Comparison of ENCODE assay signal across 16 mouse cellular contexts in genomic region chr6:94595206-94595605, GRCm38 (mm10).
DNase-seq lines count a peak whose midpoint lies in the region; ATAC-seq and TF ChIP-seq lines count a peak whose summit lies in the region.
"Had no signal": no experiment of that assay in that cellular context is flagged by ENCODE, and none has a peak within 500 bp of the region (broad histone marks: within the 10 kb centered on the region; RNA-seq: fewer than 3 reads in every experiment).

No protein-coding gene starts in this region.

- H3K9ac ChIP-seq in heart, adult 2 months (ENCODE audit: low read depth, low read length) = no peak overlapping the region
- 0 out of 2 replicates have a peak overlapping the region, but pooled peaks have one; percentile 34 for H3K9ac ChIP-seq in kidney, embryonic 14.5 days (ENCODE audit: low read depth, low read length)
- no peak overlapping the region for H3K9ac ChIP-seq in heart, postnatal 0 days (replicated peaks; ENCODE audit: low read depth, low read length)
- H3K9ac ChIP-seq: liver, embryonic 12.5 days; lung, embryonic 14.5 days had no signal

- no peaks in the 10 kb centered on the region for H3K27me3 ChIP-seq in heart, adult 2 months (ENCODE audit: control insufficient read depth, insufficient read depth, low read length)
- H3K27me3 ChIP-seq in kidney, embryonic 14.5 days (ENCODE audit: control insufficient read depth, insufficient read depth, low read length) = no peaks in the 10 kb centered on the region
- no peaks in the 10 kb centered on the region for H3K27me3 ChIP-seq in heart, postnatal 0 days (ENCODE audit: control insufficient read depth, insufficient read depth, low read length)
- H3K27me3 ChIP-seq: liver, embryonic 12.5 days had no signal

- WGBS in heart, adult 2 months = 69% methylated on average over 5 of the region's 5 CpGs
- whole genome bisulfite sequencing in kidney, embryonic 14.5 days = 51% methylated on average over 5 of the region's 5 CpGs
- 28% methylated on average over 5 of the region's 5 CpGs for WGBS in heart, postnatal 0 days

- no peak for TF ChIP-seq CTCF in heart, adult 2 months (IDR thresholded peaks at IDR 0.05)
- TF ChIP-seq CTCF in heart, postnatal 0 days (IDR thresholded peaks at IDR 0.05; ENCODE audit: low read depth) = no peak

- no peak for DNase-seq in heart, adult 2 months
- DNase-seq in heart, adult 8-10 months (ENCODE audit: low spot score) = no peak
- no peak for DNase-seq in kidney, adult 9 months
- peak; percentile 27 for DNase-seq in adipocyte (ENCODE audit: low spot score)
- no peak for DNase-seq in heart, postnatal 0 days (ENCODE audit: low spot score)
- no peak for DNase-seq in frontal cortex, postnatal 25 days (ENCODE audit: low spot score in 2 of 2)
- DNase-seq: B cell, adult 2 months; cerebellum, adult 2 months; kidney, adult 11 months; layer of hippocampus, postnatal 36 days; lung, postnatal 4 days had no signal

- H3K4me1 ChIP-seq in heart, adult 2 months (ENCODE audit: control insufficient read depth, insufficient read depth, low read length) = peaks cover 7% of the 10 kb centered on the region
- H3K4me1 ChIP-seq in kidney, embryonic 14.5 days (ENCODE audit: control insufficient read depth, insufficient read depth, low read length) = peaks cover 36% of the 10 kb centered on the region
- peaks cover 37% of the 10 kb centered on the region for H3K4me1 ChIP-seq in heart, postnatal 0 days (ENCODE audit: control insufficient read depth, insufficient read depth)
- H3K4me1 ChIP-seq: liver, embryonic 12.5 days had no signal

- peak overlapping the region; percentile 24; the same call in 1 of the 2 replicates for H3K27ac ChIP-seq in heart, adult 2 months
- no peak overlapping the region for H3K27ac ChIP-seq in kidney, embryonic 14.5 days (ENCODE audit: low read depth, low read length)
- H3K27ac ChIP-seq in heart, postnatal 0 days (ENCODE audit: low read depth) = peak overlapping the region; percentile 44; the same call in 1 of the 2 replicates
- H3K27ac ChIP-seq: hindbrain, postnatal 0 days; liver, embryonic 12.5 days had no signal

- no peak overlapping the region for H3K4me3 ChIP-seq in heart, adult 2 months
- H3K4me3 ChIP-seq in kidney, embryonic 14.5 days (ENCODE audit: low read length) = no peak overlapping the region
- H3K4me3 ChIP-seq in heart, postnatal 0 days (ENCODE audit: low read depth, low read length) = no peak overlapping the region
- H3K4me3 ChIP-seq: liver, embryonic 12.5 days had no signal

- TF ChIP-seq EP300 in heart, adult 2 months (IDR thresholded peaks at IDR 0.05; ENCODE audit: insufficient read depth, low read depth, low read length) = no peak
- TF ChIP-seq EP300 in heart, postnatal 0 days (IDR thresholded peaks at IDR 0.05; ENCODE audit: low read depth) = no peak

- peaks cover 3% of the 10 kb centered on the region for H3K36me3 ChIP-seq in heart, adult 2 months (ENCODE audit: control insufficient read depth, insufficient read depth, low read length)
- no peaks in the 10 kb centered on the region for H3K36me3 ChIP-seq in kidney, embryonic 14.5 days (ENCODE audit: control insufficient read depth, insufficient read depth, low read length)
- no peaks in the 10 kb centered on the region for H3K36me3 ChIP-seq in heart, postnatal 0 days (replicated peaks; ENCODE audit: control insufficient read depth, insufficient read depth, low read length)
- H3K36me3 ChIP-seq: liver, embryonic 12.5 days had no signal

- intact Hi-C loops in heart, adult 2 months (cut with DNase I) = loop anchor here (5.0 kb wide), 1 partner anchor 372 kb away; no protein-coding TSS in a partner anchor

- ATAC-seq in kidney, embryonic 14.5 days (ENCODE audit: low FRiP score, low TSS enrichment) = no peak
- no peak for ATAC-seq in heart, postnatal 0 days (ENCODE audit: insufficient read depth, low read depth)
- ATAC-seq: hindbrain, postnatal 0 days; liver, embryonic 12.5 days had no signal

- no peaks in the 10 kb centered on the region for H3K79me2 ChIP-seq in heart, adult 2 months (replicated peaks; ENCODE audit: control insufficient read depth, insufficient read depth, low read length)

- H3K9me3 ChIP-seq in kidney, embryonic 14.5 days (ENCODE audit: control insufficient read depth, low read length) = no peaks in the 10 kb centered on the region
- no peaks in the 10 kb centered on the region for H3K9me3 ChIP-seq in heart, postnatal 0 days (replicated peaks; ENCODE audit: control insufficient read depth, low read length)
- H3K9me3 ChIP-seq: liver, embryonic 12.5 days had no signal

- TF ChIP-seq POLR2A in heart, adult 2 months (IDR thresholded peaks at IDR 0.05; ENCODE audit: insufficient read depth, low read depth, low read length) = no peak

- H3K4me2 ChIP-seq in kidney, embryonic 14.5 days (replicated peaks; ENCODE audit: low read depth, low read length) = no peak overlapping the region
- H3K4me2 ChIP-seq in heart, postnatal 0 days (ENCODE audit: low read depth, low read length) = no peak overlapping the region
- H3K4me2 ChIP-seq: liver, embryonic 12.5 days; lung, embryonic 14.5 days; midbrain, embryonic 11.5 days had no signal
